Mouse (Mus musculus) gastrocnemius, postnatal 10 days (tissue): ENCODE results near the gene Grxcr1. TPM values are rescaled to one million over a fixed set of nuclear protein-coding genes. Genes with fewer than 3 reads are reported as not detected.

Experiments
- DNase-seq: peaks from one replicate; pipeline ENCODE4 v3.0.0; 2021; ENCODE audit warnings: mixed read lengths
- total RNA-seq, 2 experiments: library from RNA; stranded (reverse); gene quantifications; 2 replicates each; pipeline ENCODE4 v1.2.3; 2021

The Grxcr1 gene
- total RNA-seq, 2 experiments from 2014 or later: not detected

- no peak for DNase-seq
These were observed 61.5 kb downstream of the Grxcr1 start for GRCm38 (mm10) chr5:68093085-68093484.

DNA sequence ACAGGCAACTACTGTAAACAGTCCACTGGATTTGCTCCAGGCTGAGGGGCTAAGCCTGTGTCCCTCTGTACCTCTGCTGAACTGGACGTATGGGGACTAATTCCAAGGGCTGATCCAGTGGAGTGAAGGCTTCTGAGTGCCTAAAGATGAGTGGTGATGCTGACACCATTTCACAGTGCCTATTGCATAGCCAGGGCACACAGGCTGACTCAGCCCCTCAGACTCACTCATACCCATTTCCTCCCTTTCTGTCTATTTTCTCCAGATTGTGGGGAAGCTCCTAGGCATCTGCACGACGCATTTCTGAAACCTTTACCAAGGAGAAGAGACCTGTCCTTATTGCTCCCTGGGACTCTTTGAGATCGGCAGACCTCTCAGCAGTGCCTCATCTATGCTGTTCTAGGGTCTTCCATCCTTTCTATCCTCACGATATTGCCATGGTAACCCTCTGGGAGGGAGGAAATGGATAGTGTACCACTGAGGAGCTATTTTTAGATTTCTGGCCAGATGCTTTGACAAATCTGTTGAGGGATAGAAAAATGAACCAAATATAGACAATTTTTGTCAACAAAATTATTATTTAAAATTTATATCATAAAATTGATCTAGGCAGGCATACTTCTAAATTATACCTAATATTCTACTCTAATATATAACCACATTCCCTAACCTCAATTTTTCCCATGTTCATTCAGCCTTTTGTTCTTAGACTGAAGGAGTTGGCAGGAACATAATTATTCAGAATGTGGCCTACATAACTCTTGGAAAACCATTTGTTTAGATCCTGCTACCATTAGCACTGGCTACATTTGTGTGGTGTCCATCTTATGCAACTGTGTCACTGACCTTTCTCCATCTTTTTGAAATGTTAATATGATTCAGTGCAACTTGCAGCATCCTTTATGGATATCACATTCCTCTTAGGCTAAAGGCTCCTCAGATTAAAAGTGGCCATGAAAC, 66.3 kb downstream of the Grxcr1 start:
- no peak for DNase-seq

GRCm38 (mm10) chr5:68112430-68113036, 80.9 kb downstream of the Grxcr1 start:
- DNase-seq: no peak

- DNase-seq: no peak
These were observed 89.2 kb downstream of the Grxcr1 start for GRCm38 (mm10) chr5:68120880-68121279.

GRCm38 (mm10) chr5:68122883-68123282, 91.2 kb downstream of the Grxcr1 start:
- no peak for DNase-seq

GRCm38 (mm10) chr5:68125478-68125877, 93.8 kb downstream of the Grxcr1 start:
- DNase-seq: no peak

- DNase-seq: peak; percentile 8
These were observed 96.8 kb downstream of the Grxcr1 start for GRCm38 (mm10) chr5:68128421-68128820.

DNA sequence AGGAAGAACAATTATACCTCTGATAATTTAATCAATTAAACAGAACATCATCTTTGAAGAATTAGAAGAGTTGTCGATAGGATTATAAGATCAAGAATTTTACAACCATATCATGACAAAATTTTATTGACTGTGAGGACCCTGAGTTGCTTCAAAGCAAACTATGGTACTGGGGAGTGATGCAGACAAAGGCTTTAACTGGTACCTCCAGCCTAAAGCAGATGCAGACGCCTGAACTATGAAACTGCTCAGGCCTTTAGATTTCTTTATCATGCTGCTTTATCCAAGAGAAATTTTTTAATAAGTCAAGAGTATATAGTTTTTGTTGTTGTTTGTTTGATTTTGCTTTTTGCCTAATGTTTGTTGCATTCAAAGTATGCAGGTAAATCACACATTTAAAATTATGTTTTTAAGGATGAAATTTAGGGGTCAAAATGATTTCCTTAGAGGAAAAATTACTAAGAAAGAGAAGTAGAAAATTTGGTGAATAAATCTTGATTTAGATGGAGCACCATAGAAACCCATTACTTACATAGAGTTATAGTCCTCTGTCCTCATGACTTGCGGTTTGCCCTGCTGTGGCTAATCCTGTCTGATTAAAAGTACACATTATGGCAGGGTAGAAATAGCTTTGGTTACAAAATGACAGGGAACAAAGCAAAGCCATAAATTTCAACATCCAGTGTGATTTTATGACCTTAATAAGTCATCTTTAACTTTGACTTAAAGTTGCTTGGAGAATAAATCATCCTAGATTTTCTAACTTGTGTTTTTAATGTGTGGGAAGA, 97.4 kb downstream of the Grxcr1 start:
- DNase-seq: no peak

DNA sequence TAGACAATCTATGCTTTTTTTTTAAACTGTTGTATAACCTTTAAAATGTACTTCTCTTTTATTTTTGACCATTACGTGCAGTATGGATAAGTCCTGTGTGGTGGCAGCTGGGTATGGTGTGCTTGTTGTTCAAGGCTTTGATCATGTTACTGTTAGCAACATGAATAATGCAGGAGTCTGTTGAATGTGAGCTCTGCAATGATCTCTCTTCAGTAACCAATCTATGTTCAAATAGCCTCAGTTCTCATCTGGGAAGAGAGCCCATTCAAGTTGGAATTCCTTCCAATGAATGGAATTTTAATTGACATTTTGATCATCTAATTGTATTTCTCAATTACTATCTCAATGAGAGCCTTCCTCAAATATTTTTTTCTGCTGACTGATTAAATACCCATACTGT, 115.2 kb downstream of the Grxcr1 start:
- DNase-seq: no peak

- no peak for DNase-seq
These were observed 118.3 kb downstream of the Grxcr1 start for GRCm38 (mm10) chr5:68149946-68150345.

GRCm38 (mm10) chr5:68150347-68151043, 118.9 kb downstream of the Grxcr1 start:
- DNase-seq: no peak

DNA sequence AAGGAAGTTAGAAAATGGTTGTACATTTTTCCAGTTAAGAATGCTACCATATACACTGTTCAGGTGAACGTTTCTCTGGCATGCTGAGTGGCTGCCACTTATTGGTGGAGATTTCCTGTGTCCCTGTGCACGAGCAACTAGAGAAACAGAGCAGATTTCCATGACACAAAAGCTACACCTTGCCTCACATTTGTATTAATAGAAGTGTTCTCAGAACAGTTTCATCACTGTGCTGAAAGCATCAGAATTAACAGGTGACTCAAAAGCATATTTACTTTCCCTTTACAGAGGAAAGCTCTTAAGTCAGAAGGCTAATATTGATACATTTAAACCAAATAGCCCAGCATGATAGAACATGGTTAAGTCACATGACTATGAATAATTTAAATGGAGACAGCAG, 130.9 kb downstream of the Grxcr1 start:
- no peak for DNase-seq

DNA sequence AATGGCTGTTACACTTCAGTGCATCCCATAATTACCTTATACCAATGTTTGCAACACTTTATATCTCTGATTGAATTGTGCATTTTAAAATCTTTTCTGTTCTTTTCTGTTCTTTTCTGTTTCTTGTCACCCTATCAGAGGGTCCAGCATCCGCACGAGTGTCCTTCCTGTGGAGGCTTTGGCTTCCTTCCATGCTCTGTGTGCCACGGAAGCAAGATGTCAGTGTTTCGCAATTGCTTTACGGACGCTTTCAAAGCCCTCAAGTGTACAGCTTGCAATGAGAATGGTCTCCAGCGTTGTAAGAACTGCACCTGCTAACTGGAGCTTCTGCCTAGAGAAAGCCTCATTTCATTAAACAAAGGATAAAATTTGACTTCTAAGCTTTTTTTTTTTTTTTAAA, 134.3 kb downstream of the Grxcr1 start:
- no peak for DNase-seq

Other genes with a start within 250 kb of the Grxcr1 start
- gene Atp8a1, start 184.4 kb upstream of the Grxcr1 start, total RNA-seq: 10 to 100 TPM in 1 of 2 experiments, 1 to 10 TPM in 1; 9.7 to 11.3 TPM
- gene Gm5108, start 90.2 kb upstream of the Grxcr1 start, total RNA-seq: not detected
- not detected for gene Gm21905, start 85.4 kb upstream of the Grxcr1 start, total RNA-seq